Mouse (Mus musculus) kidney, postnatal 0 days (tissue): ENCODE data around the gene Dnajc11. TPM values are rescaled to one million over a fixed set of nuclear protein-coding genes. Genes with fewer than 3 reads are reported as not detected.

Source experiments
- ATAC-seq: fragments of 200-750 bp; cut with Nextera tagmentation; replicated peaks from 2 replicates; pipeline ENCODE4 v1.8.0; 2017; ENCODE audit warnings: low read depth, moderate number of reproducible peaks, moderate TSS enrichment, moderate library complexity; ENCODE audit not compliant: low FRiP score
- DNase-seq: peaks from one replicate; pipeline ENCODE4 v3.0.0-alpha.2; 2016; ENCODE audit warnings: low spot score
- H3K27ac ChIP-seq: fragments of 300-500 bp; sonication (generic); 2 replicates; pipeline ENCODE4 v1.5.1; 2014; ENCODE audit warnings: mild to moderate bottlenecking
- H3K27me3 ChIP-seq: fragments of 300-500 bp; sonication (generic); 2 replicates; pipeline ENCODE4 v1.6.1; 2014; ENCODE audit warnings: low read length, mixed read lengths; ENCODE audit not compliant: insufficient read depth
- H3K36me3 ChIP-seq: fragments of 300-500 bp; sonication (generic); 2 replicates; pipeline ENCODE4 v1.6.1; 2014; ENCODE audit warnings: low read length, mixed read lengths; ENCODE audit not compliant: insufficient read depth
- H3K4me1 ChIP-seq: fragments of 300-500 bp; sonication (generic); replicated peaks from 2 replicates; pipeline ENCODE4 v1.6.1; 2014; ENCODE audit warnings: antibody characterized with exemption, low read length, mixed read lengths; ENCODE audit not compliant: insufficient read depth
- H3K4me2 ChIP-seq: fragments of 300-500 bp; sonication (generic); 2 replicates; pipeline ENCODE4 v1.6.1; 2014; ENCODE audit warnings: mild to moderate bottlenecking, low read length, moderate library complexity, mixed read lengths
- H3K4me3 ChIP-seq: fragments of 300-500 bp; sonication (generic); replicated peaks from 2 replicates; pipeline ENCODE4 v1.5.1; 2014; ENCODE audit warnings: low read depth, low read length
- H3K9ac ChIP-seq: fragments of 300-500 bp; sonication (generic); 2 replicates; pipeline ENCODE4 v1.6.1; 2014; ENCODE audit warnings: low read depth, low read length
- H3K9me3 ChIP-seq: fragments of 300-500 bp; sonication (generic); replicated peaks from 2 replicates; pipeline ENCODE4 v1.6.1; 2016; ENCODE audit warnings: low read length, inconsistent platforms, mixed read lengths
- CTCF ChIP-seq: IDR thresholded peaks from 2 replicates; pipeline ENCODE4 v1.5.1; 2016; ENCODE audit warnings: antibody characterized with exemption, low read depth, mild to moderate bottlenecking, moderate library complexity
- WGBS: fragments of 180-500 bp; shearing (Covaris S2); extraction: QIAGEN DNeasy Blood & Tissue Kit; methylation state at CpG from one replicate; pipeline ENCODE4 v1.1.7; 2014; 5-methylcytosine and 5-hydroxymethylcytosine counted together
- polyA plus RNA-seq: library from polyadenylated mRNA; unstranded; fragments of >200 nt; fragmentation: Nextera tagmentation; extraction: Ambion mirVana; gene quantifications from 2 replicates; pipeline ENCODE4 v1.2.1, GENCODE M21; 2015

The Dnajc11 gene
- polyA plus RNA-seq, 1 experiment from 2014 or later = 48.4 TPM

GRCm38 (mm10) chr4:151899707-151900384 lies 33.6 kb upstream of the Dnajc11 start:
- H3K4me1 ChIP-seq = 0 out of 2 replicates have a peak, but pooled peaks cover 3% of the 10 kb centered on the region
- no peak overlapping the region for H3K4me3 ChIP-seq
- WGBS = 80% methylated on average over 11 of the region's 11 CpGs
- DNase-seq = no peak
- no peak overlapping the region for H3K9ac ChIP-seq
- H3K4me2 ChIP-seq = no peak overlapping the region
- H3K36me3 ChIP-seq = no peaks in the 10 kb centered on the region
- TF ChIP-seq CTCF = peak; percentile 41; the same call in 1 of the 2 replicates
- no peak for ATAC-seq
- no peak overlapping the region for H3K27ac ChIP-seq
- no peaks in the 10 kb centered on the region for H3K9me3 ChIP-seq
- H3K27me3 ChIP-seq = no peaks in the 10 kb centered on the region

- ATAC-seq = no peak
- H3K9ac ChIP-seq = no peak overlapping the region
- H3K9me3 ChIP-seq = no peaks in the 10 kb centered on the region
- H3K27ac ChIP-seq = no peak overlapping the region
- H3K27me3 ChIP-seq = no peaks in the 10 kb centered on the region
- DNase-seq = no peak
- H3K4me2 ChIP-seq = no peak overlapping the region
- H3K4me1 ChIP-seq = 0 out of 2 replicates have a peak, but pooled peaks cover 3% of the 10 kb centered on the region
- no peaks in the 10 kb centered on the region for H3K36me3 ChIP-seq
- WGBS = 80% methylated on average over 6 of the region's 6 CpGs
- no peak for TF ChIP-seq CTCF
- no peak overlapping the region for H3K4me3 ChIP-seq
Measured at GRCm38 (mm10) chr4:151900735-151901134, 32.8 kb upstream of the Dnajc11 start.

GRCm38 (mm10) chr4:151901422-151901821 lies 32.1 kb upstream of the Dnajc11 start:
- Histone ChIP-seq H3K27me3 (no peaks in the 10 kb centered on the region), H3K9ac (no peak overlapping the region), H3K27ac (no peak overlapping the region), H3K9me3 (no peaks in the 10 kb centered on the region), H3K4me3 (no peak overlapping the region), H3K36me3 (no peaks in the 10 kb centered on the region), H3K4me2 (no peak overlapping the region), H3K4me1 (0 out of 2 replicates have a peak, but pooled peaks cover 3% of the 10 kb centered on the region)
- TF ChIP-seq CTCF = peak; percentile 37; the same call in 1 of the 2 replicates
- 59% methylated on average over 11 of the region's 11 CpGs for WGBS
- DNase-seq = no peak
- ATAC-seq = no peak

- no peak for TF ChIP-seq CTCF
- WGBS = 76% methylated on average over 17 of the region's 17 CpGs
- no peaks in the 10 kb centered on the region for H3K36me3 ChIP-seq
- H3K9me3 ChIP-seq = no peaks in the 10 kb centered on the region
- H3K27ac ChIP-seq = no peak overlapping the region
- no peaks in the 10 kb centered on the region for H3K27me3 ChIP-seq
- DNase-seq = no peak
- H3K4me2 ChIP-seq = no peak overlapping the region
- H3K4me1 ChIP-seq = 0 out of 2 replicates have a peak, but pooled peaks cover 3% of the 10 kb centered on the region
- ATAC-seq = no peak
- H3K4me3 ChIP-seq = no peak overlapping the region
- no peak overlapping the region for H3K9ac ChIP-seq
Measured at GRCm38 (mm10) chr4:151902046-151902688, 31.3 kb upstream of the Dnajc11 start.

GRCm38 (mm10) chr4:151902689-151903241 lies 30.7 kb upstream of the Dnajc11 start:
- no peak overlapping the region for H3K27ac ChIP-seq
- no peaks in the 10 kb centered on the region for H3K9me3 ChIP-seq
- H3K9ac ChIP-seq = no peak overlapping the region
- no peak for TF ChIP-seq CTCF
- 48% methylated on average over 14 of the region's 14 CpGs for WGBS
- no peaks in the 10 kb centered on the region for H3K27me3 ChIP-seq
- no peaks in the 10 kb centered on the region for H3K36me3 ChIP-seq
- H3K4me3 ChIP-seq = no peak overlapping the region
- peak; percentile 54 for DNase-seq
- ATAC-seq = no peak
- H3K4me2 ChIP-seq = no peak overlapping the region
- H3K4me1 ChIP-seq = 0 out of 2 replicates have a peak, but pooled peaks cover 3% of the 10 kb centered on the region

GRCm38 (mm10) chr4:151904098-151904497 lies 29.4 kb upstream of the Dnajc11 start:
- no peak for ATAC-seq

More at GRCm38 (mm10) chr4:151904098-151904497, 29.4 kb upstream of the Dnajc11 start:
- Histone ChIP-seq H3K9ac (no peak overlapping the region), H3K4me2 (no peak overlapping the region), H3K4me1 (0 out of 2 replicates have a peak, but pooled peaks cover 3% of the 10 kb centered on the region), H3K27ac (no peak overlapping the region), H3K36me3 (no peaks in the 10 kb centered on the region), H3K4me3 (no peak overlapping the region), H3K27me3 (no peaks in the 10 kb centered on the region), H3K9me3 (no peaks in the 10 kb centered on the region)
- WGBS = 39% methylated on average over 11 of the region's 11 CpGs
- DNase-seq = peak; percentile 20
- TF ChIP-seq CTCF = no peak
